Mouse (Mus musculus) heart, postnatal 0 days (tissue): Measurements from ENCODE around the gene Foxk2. TPM values are rescaled to one million over a fixed set of nuclear protein-coding genes. Genes with fewer than 3 reads are reported as not detected.

Source experiments
- ATAC-seq: fragments of 200-750 bp; cut with Nextera tagmentation; 2 replicates; pipeline ENCODE4 v1.8.0; 2017; ENCODE audit warnings: low read depth, moderate number of reproducible peaks, moderate library complexity; ENCODE audit not compliant: insufficient read depth
- DNase-seq: peaks from one replicate; pipeline ENCODE4 v3.0.0-alpha.2; 2016; ENCODE audit warnings: low spot score
- H3K27ac ChIP-seq: fragments of 300-500 bp; sonication (generic); 2 replicates; pipeline ENCODE4 v1.5.1; 2014; ENCODE audit warnings: low read depth, mild to moderate bottlenecking
- H3K27me3 ChIP-seq: fragments of 300-500 bp; sonication (generic); 2 replicates; pipeline ENCODE4 v1.6.1; 2014; ENCODE audit warnings: low read length, mixed read lengths; ENCODE audit not compliant: control insufficient read depth, insufficient read depth
- H3K36me3 ChIP-seq: fragments of 300-500 bp; sonication (generic); replicated peaks from 2 replicates; pipeline ENCODE4 v1.6.1; 2014; ENCODE audit warnings: low read length, mixed read lengths; ENCODE audit not compliant: control insufficient read depth, insufficient read depth
- H3K4me1 ChIP-seq: fragments of 300-500 bp; sonication (generic); 2 replicates; pipeline ENCODE4 v1.6.1; 2014; ENCODE audit warnings: antibody characterized with exemption; ENCODE audit not compliant: control insufficient read depth, insufficient read depth
- H3K4me2 ChIP-seq: fragments of 300-500 bp; sonication (generic); 2 replicates; pipeline ENCODE4 v1.6.1; 2014; ENCODE audit warnings: low read depth, mild to moderate bottlenecking, low read length, moderate library complexity
- H3K4me3 ChIP-seq: fragments of 300-500 bp; sonication (generic); 2 replicates; pipeline ENCODE4 v1.5.1; 2014; ENCODE audit warnings: low read depth, low read length
- H3K9ac ChIP-seq: fragments of 300-500 bp; sonication (generic); replicated peaks from 2 replicates; pipeline ENCODE4 v1.6.1; 2014; ENCODE audit warnings: low read depth, low read length, mixed read lengths
- H3K9me3 ChIP-seq: fragments of 300-500 bp; sonication (generic); replicated peaks from 2 replicates; pipeline ENCODE4 v1.6.1; 2016; ENCODE audit warnings: low read length; ENCODE audit not compliant: control insufficient read depth
- CTCF ChIP-seq: IDR thresholded peaks from 2 replicates; pipeline ENCODE4 v1.5.1; 2016; ENCODE audit warnings: antibody characterized with exemption, control low read depth, low read depth
- EP300 ChIP-seq: IDR thresholded peaks from 2 replicates; pipeline ENCODE4 v1.6.1; 2016; ENCODE audit warnings: antibody characterized with exemption, low read depth
- WGBS: fragments of 180-500 bp; shearing (Covaris S2); extraction: QIAGEN DNeasy Blood & Tissue Kit; methylation state at CpG from one replicate; pipeline ENCODE4 v1.1.7; 2014; 5-methylcytosine and 5-hydroxymethylcytosine counted together
- polyA plus RNA-seq: library from polyadenylated mRNA; unstranded; fragments of >200 nt; fragmentation: Nextera tagmentation; extraction: Ambion mirVana; gene quantifications from 2 replicates; pipeline ENCODE4 v1.2.1, GENCODE M21; 2015
- total RNA-seq: library from RNA; depleted of rRNA; stranded (reverse); fragments of >200 nt; gene quantifications from 2 replicates; pipeline ENCODE4 v1.2.3, GENCODE M21; 2014; ENCODE audit warnings: low replicate concordance

Gene Foxk2
- total and polyA plus RNA-seq, 2 experiments from 2014 or later = 3.8 to 25.8 TPM

DNA sequence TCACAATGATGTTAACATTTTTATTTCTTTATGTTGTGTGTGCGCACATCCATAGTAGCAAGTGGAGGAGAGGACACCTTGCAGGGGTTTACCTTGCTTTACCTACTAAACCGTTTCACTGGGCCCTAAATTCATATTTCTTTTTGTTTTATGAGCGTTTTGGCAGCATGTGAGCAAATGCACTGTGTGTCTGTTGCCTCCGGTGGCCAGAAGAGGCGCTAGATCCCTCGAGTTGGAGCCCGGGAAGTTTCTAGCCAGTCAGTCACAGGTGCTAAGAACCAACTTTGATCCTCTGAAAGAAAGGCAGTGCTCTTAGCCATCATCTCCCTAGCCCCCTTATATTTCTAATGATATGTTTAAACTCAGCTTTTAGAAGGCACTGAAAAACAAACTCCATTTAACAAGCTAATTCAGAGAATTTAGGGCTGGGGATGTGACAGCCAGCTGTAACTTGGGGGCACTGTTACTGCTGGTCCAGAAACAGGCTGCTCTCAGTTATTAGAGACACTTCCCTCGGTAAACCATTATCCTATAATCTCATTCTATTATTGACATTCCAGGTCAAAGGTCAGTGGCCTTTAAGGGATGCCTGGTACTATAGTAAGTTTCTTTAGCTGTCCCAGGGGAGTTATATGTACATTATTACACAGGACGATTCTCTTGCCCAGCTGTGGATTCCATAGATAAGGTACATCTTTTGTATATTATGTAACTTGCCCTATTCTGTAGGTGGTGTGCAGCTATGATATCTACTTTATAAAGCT, 24.1 kb upstream of the Foxk2 start:
- Histone ChIP-seq H3K27ac (peak overlapping the region; percentile 99), H3K9me3 (no peaks in the 10 kb centered on the region), H3K4me2 (peak overlapping the region; percentile 73), H3K4me1 (peaks cover 19% of the 10 kb centered on the region), H3K27me3 (no peaks in the 10 kb centered on the region), H3K36me3 (no peaks in the 10 kb centered on the region), H3K4me3 (no peak overlapping the region), H3K9ac (no peak overlapping the region)
- TF ChIP-seq CTCF (peak; percentile 46), EP300 (no peak)
- DNase-seq = no peak
- WGBS = 31% methylated on average over 9 of the region's 9 CpGs
- ATAC-seq = no peak

DNA sequence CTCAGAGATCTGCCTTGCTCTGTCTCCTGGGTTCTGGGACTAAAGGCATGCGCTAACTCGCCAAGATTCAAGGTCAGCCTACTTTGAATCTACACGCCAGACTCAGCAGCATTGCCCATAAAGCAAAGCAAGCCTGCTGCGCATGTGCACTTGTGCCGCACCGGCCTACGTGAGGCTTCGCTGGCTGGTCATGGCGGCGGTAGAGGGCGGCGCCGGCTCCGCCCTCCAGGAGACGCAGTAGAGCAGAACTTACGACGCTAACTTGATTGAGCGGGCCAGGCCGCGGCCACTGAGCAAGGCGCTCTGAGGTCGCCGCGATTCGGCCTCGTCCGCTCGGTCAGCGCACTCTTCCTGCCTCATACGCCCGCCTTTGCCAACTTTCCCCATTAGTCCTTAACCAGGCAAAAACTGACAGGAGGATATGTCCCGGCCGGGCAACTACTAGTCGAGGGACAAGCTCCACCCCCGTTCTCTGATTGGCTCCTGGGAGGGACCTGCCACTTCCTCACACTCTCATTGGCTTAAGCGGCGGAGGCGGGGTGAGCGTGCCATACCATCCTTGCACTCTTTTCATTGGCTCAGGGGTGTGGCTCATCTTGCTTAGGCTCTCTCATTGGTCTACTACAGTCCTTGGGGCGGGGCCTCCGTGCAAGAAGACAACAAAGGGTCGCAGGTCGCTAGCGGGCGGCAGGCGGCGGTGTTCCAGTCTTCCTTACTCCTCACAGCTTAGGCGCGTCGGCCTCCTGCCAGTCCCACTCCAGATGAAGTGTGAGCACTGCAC, 23.0 kb upstream of the Foxk2 start, which contains the start of gene Narf:
Narf (plus strand) TSS at position 690 of the 781 bp plus-strand sequence.
- H3K27me3 ChIP-seq = no peaks in the 10 kb centered on the region
- peak within 1 kb of the TSS; percentile 73 for H3K9ac ChIP-seq
- H3K27ac ChIP-seq = peak within 1 kb of the TSS; percentile 99
- TF ChIP-seq EP300 (no peak), CTCF (peak; percentile 69)
- no peaks in the 10 kb centered on the region for H3K9me3 ChIP-seq
- DNase-seq (peak; percentile 100), ATAC-seq (peak; percentile 99)
- peaks cover 8% of the 10 kb centered on the region for H3K36me3 ChIP-seq
- under 1% methylated on average over 50 of the region's 50 CpGs for WGBS
- H3K4me1 ChIP-seq = peaks cover 19% of the 10 kb centered on the region
- peak within 1 kb of the TSS; percentile 76 for H3K4me3 ChIP-seq
- peak within 1 kb of the TSS; percentile 73 for H3K4me2 ChIP-seq

DNA sequence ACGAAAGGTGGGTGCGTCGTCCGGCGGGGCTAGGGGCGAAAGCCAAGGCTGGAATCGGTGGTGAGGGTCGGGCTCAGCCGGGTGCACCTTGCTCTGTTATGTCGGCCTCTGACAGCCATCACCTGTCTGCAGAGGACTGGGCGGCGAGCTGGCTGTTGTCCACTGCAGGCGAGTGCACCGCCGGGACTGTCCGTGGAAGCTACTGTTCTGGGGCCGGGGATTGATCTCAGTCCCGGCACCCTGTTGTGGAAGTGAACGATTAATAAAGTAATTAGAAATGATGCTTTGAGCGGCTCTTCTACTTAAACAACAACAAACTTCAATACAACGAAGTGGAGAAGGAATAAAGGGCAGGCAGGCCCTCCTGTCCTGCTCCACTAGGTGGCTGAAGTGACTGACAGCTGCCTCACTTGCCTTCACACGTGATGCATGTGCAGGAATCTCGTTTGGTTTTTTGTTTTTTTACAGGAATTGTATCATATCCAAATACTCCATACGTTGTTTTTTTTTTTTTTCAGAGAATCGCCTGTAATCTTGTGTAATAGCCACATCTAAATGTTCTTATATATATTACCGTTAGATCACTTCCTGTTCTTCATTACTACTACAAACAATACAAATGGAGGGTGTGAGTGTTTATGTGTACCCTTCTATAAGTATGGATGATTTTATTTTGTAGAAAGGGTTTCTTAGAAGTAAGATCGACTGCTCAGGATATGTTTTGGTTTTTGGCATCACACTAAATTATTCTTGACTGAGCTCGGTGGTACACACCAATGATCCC, 22.3 kb upstream of the Foxk2 start:
- peak overlapping the region; percentile 73 for H3K4me2 ChIP-seq
- H3K27me3 ChIP-seq = no peaks in the 10 kb centered on the region
- TF ChIP-seq EP300 = 0 out of 2 replicates have a peak, but pooled peaks have one; percentile 19
- peak; percentile 42 for TF ChIP-seq CTCF
- DNase-seq (peak; percentile 50), ATAC-seq (peak; percentile 21)
- peaks cover 19% of the 10 kb centered on the region for H3K4me1 ChIP-seq
- WGBS = 2% methylated on average over 28 of the region's 28 CpGs
- peak overlapping the region; percentile 76 for H3K4me3 ChIP-seq
- no peaks in the 10 kb centered on the region for H3K9me3 ChIP-seq
- peaks cover 15% of the 10 kb centered on the region for H3K36me3 ChIP-seq
- H3K9ac ChIP-seq = peak overlapping the region; percentile 73
- peak overlapping the region; percentile 99 for H3K27ac ChIP-seq

DNA sequence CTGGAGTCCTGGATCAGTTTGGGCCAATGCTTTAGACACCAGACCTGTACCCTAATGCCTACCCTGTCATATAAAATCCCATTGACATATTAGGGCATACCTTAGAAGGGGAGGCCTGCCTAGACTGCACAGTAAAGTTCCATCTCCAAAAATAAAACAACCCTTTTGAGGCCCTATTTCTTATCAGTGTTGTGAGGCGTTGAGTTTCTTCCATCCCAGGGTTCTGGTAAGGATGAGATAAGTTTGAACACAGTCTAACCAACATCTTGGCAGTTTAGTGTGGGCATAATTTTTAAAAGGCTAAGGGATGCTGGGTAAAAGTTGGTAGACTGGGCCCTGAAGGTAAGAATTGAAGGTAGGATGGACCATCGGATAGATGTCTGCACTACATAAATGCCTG, 20.1 kb upstream of the Foxk2 start:
- TF ChIP-seq CTCF = no peak
- TF ChIP-seq EP300 = no peak

GRCm38 (mm10) chr11:121250196-121250595, 9.6 kb upstream of the Foxk2 start:
- H3K9me3 ChIP-seq = no peaks in the 10 kb centered on the region
- DNase-seq = no peak
- no peak overlapping the region for H3K4me2 ChIP-seq
- H3K27ac ChIP-seq = no peak overlapping the region
- H3K36me3 ChIP-seq = peaks cover 98% of the 10 kb centered on the region
- no peaks in the 10 kb centered on the region for H3K27me3 ChIP-seq
- WGBS = 74% methylated on average over 8 of the region's 8 CpGs
- ATAC-seq = no peak
- no peaks in the 10 kb centered on the region for H3K4me1 ChIP-seq
- TF ChIP-seq CTCF (no peak), EP300 (no peak)
- no peak overlapping the region for H3K4me3 ChIP-seq
- H3K9ac ChIP-seq = no peak overlapping the region

More for the DNA sequence above, 20.1 kb upstream of the Foxk2 start:
- Histone ChIP-seq H3K9me3 (no peaks in the 10 kb centered on the region), H3K4me1 (peaks cover 19% of the 10 kb centered on the region; the same call in 1 of the 2 replicates), H3K27me3 (no peaks in the 10 kb centered on the region), H3K4me2 (no peak overlapping the region), H3K9ac (no peak overlapping the region), H3K4me3 (no peak overlapping the region), H3K36me3 (peaks cover 35% of the 10 kb centered on the region), H3K27ac (no peak overlapping the region)
- DNase-seq (no peak), ATAC-seq (no peak)
- WGBS = 56% methylated on average over 2 of the region's 2 CpGs
